Mouse (Mus musculus) layer of hippocampus, postnatal 36 days (tissue): ENCODE results near the gene Actl6b. TPM values are rescaled to one million over a fixed set of nuclear protein-coding genes. Genes with fewer than 3 reads are reported as not detected.

Source experiments
- DNase-seq, 2 experiments: peaks; one replicate each; pipeline ENCODE4 v3.0.0; 2022
- total RNA-seq, 2 experiments: library from RNA; stranded (reverse); gene quantifications; 2 replicates each; pipeline ENCODE4 v1.2.3; 2021

Actl6b gene
- total RNA-seq, 2 experiments from 2014 or later = 127 to 138 TPM

- no peak for DNase-seq
These were observed 12.4 kb downstream of the Actl6b start for GRCm38 (mm10) chr5:137565744-137566143.

GRCm38 (mm10) chr5:137566416-137566815 is 13.1 kb downstream of the Actl6b start:
- no peak for DNase-seq

GRCm38 (mm10) chr5:137568223-137568798 is 15.0 kb downstream of the Actl6b start:
- DNase-seq = no peak

GRCm38 (mm10) chr5:137569031-137569430 is 15.7 kb downstream of the Actl6b start:
- DNase-seq = no peak

GRCm38 (mm10) chr5:137569665-137570064 is 16.3 kb downstream of the Actl6b start, which contains the start of gene Tfr2:
Gene Tfr2, plus strand, starts transcription at chr5:137569840.
- DNase-seq = no peak

- DNase-seq = no peak
These were observed 16.9 kb downstream of the Actl6b start for GRCm38 (mm10) chr5:137570181-137570580.

GRCm38 (mm10) chr5:137570691-137571586 is 17.6 kb downstream of the Actl6b start:
- no peak for DNase-seq

- peak; percentile 39 to 60 for DNase-seq
These were observed 21.2 kb downstream of the Actl6b start for GRCm38 (mm10) chr5:137574470-137574901.

GRCm38 (mm10) chr5:137580246-137580645 is 26.9 kb downstream of the Actl6b start:
- DNase-seq = no peak

- DNase-seq = no peak
These were observed 29.4 kb downstream of the Actl6b start for GRCm38 (mm10) chr5:137582702-137583101.

- DNase-seq = peak; percentile 55 to 58
These were observed 30.4 kb downstream of the Actl6b start for GRCm38 (mm10) chr5:137583670-137584169.

- DNase-seq = peak; percentile 54 to 55
These were observed 31.7 kb downstream of the Actl6b start for GRCm38 (mm10) chr5:137584976-137585375.

- DNase-seq = no peak
These were observed 37.2 kb downstream of the Actl6b start for GRCm38 (mm10) chr5:137590507-137590906.

GRCm38 (mm10) chr5:137595921-137596320 is 42.6 kb downstream of the Actl6b start:
- DNase-seq = no peak

GRCm38 (mm10) chr5:137596601-137597261 is 43.4 kb downstream of the Actl6b start:
- DNase-seq = no peak

- no peak for DNase-seq
These were observed 44.3 kb downstream of the Actl6b start for GRCm38 (mm10) chr5:137597625-137598024.

GRCm38 (mm10) chr5:137598100-137598826 is 44.9 kb downstream of the Actl6b start:
- no peak for DNase-seq

- no peak for DNase-seq
These were observed 46.3 kb downstream of the Actl6b start for GRCm38 (mm10) chr5:137599600-137599999.

- DNase-seq = no peak
These were observed 46.9 kb downstream of the Actl6b start for GRCm38 (mm10) chr5:137600281-137600618.

- DNase-seq = peak; percentile 95
These were observed 47.5 kb downstream of the Actl6b start, which contains the start of gene Mospd3 for GRCm38 (mm10) chr5:137600619-137601364. Gene Mospd3, minus strand, starts transcription at chr5:137601058.

- DNase-seq = no peak
These were observed 48.0 kb downstream of the Actl6b start for GRCm38 (mm10) chr5:137601365-137601729.
